Mouse (Mus musculus) kidney, embryonic 14.5 days (tissue): ENCODE measurements around the gene Tbc1d16. TPM values are rescaled to one million over a fixed set of nuclear protein-coding genes. Genes with fewer than 3 reads are reported as not detected.

Source experiments
- ATAC-seq: fragments of 200-750 bp; cut with Nextera tagmentation; 2 replicates; pipeline ENCODE4 v1.8.0; 2017; ENCODE audit warnings: moderate number of reproducible peaks, mild to moderate bottlenecking, moderate TSS enrichment, moderate library complexity; ENCODE audit not compliant: low FRiP score, low TSS enrichment
- H3K27ac ChIP-seq: fragments of 300-500 bp; sonication (generic); 2 replicates; pipeline ENCODE4 v1.5.1; 2014; ENCODE audit warnings: low read depth, mild to moderate bottlenecking, low read length, moderate library complexity, mixed read lengths
- H3K27me3 ChIP-seq: fragments of 300-500 bp; sonication (generic); 2 replicates; pipeline ENCODE4 v1.6.1; 2014; ENCODE audit warnings: mild to moderate bottlenecking, low read length; ENCODE audit not compliant: control insufficient read depth, insufficient read depth
- H3K36me3 ChIP-seq: fragments of 300-500 bp; sonication (generic); 2 replicates; pipeline ENCODE4 v1.6.1; 2014; ENCODE audit warnings: low read length, mixed read lengths; ENCODE audit not compliant: control insufficient read depth, insufficient read depth
- H3K4me1 ChIP-seq: fragments of 300-500 bp; sonication (generic); 2 replicates; pipeline ENCODE4 v1.6.1; 2014; ENCODE audit warnings: low read length, mixed read lengths; ENCODE audit not compliant: control insufficient read depth, insufficient read depth
- H3K4me2 ChIP-seq: fragments of 300-500 bp; sonication (generic); replicated peaks from 2 replicates; pipeline ENCODE4 v1.6.1; 2014; ENCODE audit warnings: low read depth, mild to moderate bottlenecking, low read length
- H3K4me3 ChIP-seq: fragments of 300-500 bp; sonication (generic); 2 replicates; pipeline ENCODE4 v1.5.1; 2014; ENCODE audit warnings: mild to moderate bottlenecking, low read length
- H3K9ac ChIP-seq: fragments of 300-500 bp; sonication (generic); 2 replicates; pipeline ENCODE4 v1.6.1; 2014; ENCODE audit warnings: low read depth, mild to moderate bottlenecking, low read length, moderate library complexity
- H3K9me3 ChIP-seq: fragments of 300-500 bp; sonication (generic); 2 replicates; pipeline ENCODE4 v1.6.1; 2016; ENCODE audit warnings: low read length; ENCODE audit not compliant: control insufficient read depth
- WGBS: fragments of 180-500 bp; shearing (Covaris S2); extraction: QIAGEN DNeasy Blood & Tissue Kit; methylation state at CpG from one replicate; pipeline ENCODE4 v1.1.7; 2014; 5-methylcytosine and 5-hydroxymethylcytosine counted together
- polyA plus RNA-seq: library from polyadenylated mRNA; unstranded; fragments of >200 nt; fragmentation: Nextera tagmentation; extraction: Ambion mirVana; gene quantifications from 2 replicates; pipeline ENCODE4 v1.2.1, GENCODE M21; 2014

Tbc1d16 gene
- polyA plus RNA-seq, 1 experiment from 2014 or later: 13.0 TPM

- Histone ChIP-seq H3K4me1 (peaks cover 28% of the 10 kb centered on the region), H3K9ac (no peak overlapping the region), H3K27me3 (no peaks in the 10 kb centered on the region), H3K9me3 (no peaks in the 10 kb centered on the region), H3K4me2 (no peak overlapping the region), H3K27ac (no peak overlapping the region), H3K4me3 (no peak overlapping the region), H3K36me3 (no peaks in the 10 kb centered on the region)
- 55% methylated on average over 8 of the region's 8 CpGs for WGBS
- ATAC-seq: peak; percentile 10; the same call in 1 of the 2 replicates
These were observed 50.0 kb downstream of the Tbc1d16 start for GRCm38 (mm10) chr11:119178317-119178716.

DNA sequence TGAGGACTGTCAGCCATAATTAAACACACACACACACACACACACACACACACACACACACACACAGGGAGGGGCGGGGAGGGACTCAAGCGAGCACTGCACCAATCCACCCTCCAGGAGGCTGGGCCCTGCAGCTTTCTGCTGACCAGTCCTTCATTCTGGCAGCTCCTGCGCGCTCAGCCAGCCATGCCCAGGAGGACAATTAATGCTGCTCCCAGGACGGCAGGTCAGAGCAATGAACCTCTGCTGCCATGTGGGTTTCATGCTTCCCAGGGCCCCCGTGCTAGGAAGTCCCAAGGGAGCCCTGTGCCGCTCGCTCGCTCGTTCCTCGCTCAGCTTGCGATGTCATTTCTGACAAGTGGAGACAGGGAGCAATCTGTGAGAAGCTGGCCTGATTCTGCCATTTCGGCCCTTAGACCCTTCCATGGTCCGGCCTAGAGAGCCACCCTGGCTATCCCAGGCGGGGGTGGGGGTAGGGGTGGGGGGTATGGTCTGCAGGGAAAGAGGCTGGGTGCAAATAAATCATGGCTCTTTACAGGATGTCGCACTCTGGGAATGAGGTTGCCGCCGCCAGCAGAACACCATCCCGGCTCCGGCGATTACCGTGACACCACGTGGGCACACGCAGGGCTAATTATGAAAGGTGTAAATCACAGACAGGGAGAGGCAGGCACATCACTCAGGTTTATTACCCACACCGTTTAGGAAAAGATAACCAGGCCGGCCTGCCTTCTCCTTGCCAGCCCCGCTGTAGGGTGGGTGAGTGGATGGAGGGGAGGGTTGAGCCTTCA, 51.7 kb downstream of the Tbc1d16 start:
- Histone ChIP-seq H3K4me1 (peaks cover 28% of the 10 kb centered on the region), H3K9ac (no peak overlapping the region; the same call in 1 of the 2 replicates), H3K4me2 (peak overlapping the region; percentile 29), H3K4me3 (no peak overlapping the region), H3K36me3 (no peaks in the 10 kb centered on the region), H3K27ac (peak overlapping the region; percentile 74), H3K9me3 (no peaks in the 10 kb centered on the region), H3K27me3 (no peaks in the 10 kb centered on the region)
- 9% methylated on average over 25 of the region's 27 CpGs for WGBS
- ATAC-seq: peak; percentile 91

- no peak overlapping the region for H3K27ac ChIP-seq
- H3K27me3 ChIP-seq: no peaks in the 10 kb centered on the region
- H3K36me3 ChIP-seq: no peaks in the 10 kb centered on the region
- no peak overlapping the region for H3K9ac ChIP-seq
- H3K4me3 ChIP-seq: no peak overlapping the region
- ATAC-seq: no peak
- H3K9me3 ChIP-seq: no peaks in the 10 kb centered on the region
- 82% methylated on average over 7 of the region's 7 CpGs for WGBS
- H3K4me2 ChIP-seq: no peak overlapping the region
- peaks cover 3% of the 10 kb centered on the region for H3K4me1 ChIP-seq
These were observed 56.7 kb downstream of the Tbc1d16 start for GRCm38 (mm10) chr11:119171588-119171987.

DNA sequence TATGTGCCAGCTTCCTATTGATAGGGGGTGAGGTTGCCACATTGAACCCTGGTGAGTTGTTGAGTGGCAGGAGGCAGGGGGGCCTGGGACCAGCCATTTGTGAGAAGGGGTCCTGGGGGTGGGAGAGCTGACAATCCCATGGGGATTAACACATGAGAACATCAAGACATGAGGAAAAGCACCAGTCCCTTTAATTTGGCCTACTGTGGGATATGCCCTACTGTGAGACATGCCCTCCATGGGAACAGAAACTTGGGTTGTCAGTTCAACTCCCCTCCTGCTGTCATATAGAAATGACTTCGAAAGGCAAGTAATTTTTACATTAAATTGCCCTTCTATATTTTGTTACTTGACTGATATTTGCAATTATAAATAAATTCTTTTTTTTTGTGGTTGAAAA, 59.4 kb downstream of the Tbc1d16 start:
- Histone ChIP-seq H3K36me3 (no peaks in the 10 kb centered on the region), H3K27me3 (no peaks in the 10 kb centered on the region), H3K27ac (no peak overlapping the region), H3K9ac (no peak overlapping the region), H3K4me3 (no peak overlapping the region), H3K9me3 (no peaks in the 10 kb centered on the region), H3K4me2 (no peak overlapping the region), H3K4me1 (peaks cover 7% of the 10 kb centered on the region; the same call in 1 of the 2 replicates)
- 90% methylated on average over 1 of the region's 1 CpGs for WGBS
- ATAC-seq: no peak

- Histone ChIP-seq H3K9ac (no peak overlapping the region), H3K27me3 (no peaks in the 10 kb centered on the region), H3K27ac (no peak overlapping the region), H3K36me3 (no peaks in the 10 kb centered on the region), H3K4me3 (no peak overlapping the region), H3K4me1 (peaks cover 7% of the 10 kb centered on the region; the same call in 1 of the 2 replicates), H3K4me2 (no peak overlapping the region), H3K9me3 (no peaks in the 10 kb centered on the region)
- WGBS: 78% methylated on average over 10 of the region's 10 CpGs
- no peak for ATAC-seq
These were observed 62.3 kb downstream of the Tbc1d16 start for GRCm38 (mm10) chr11:119165995-119166394.

DNA sequence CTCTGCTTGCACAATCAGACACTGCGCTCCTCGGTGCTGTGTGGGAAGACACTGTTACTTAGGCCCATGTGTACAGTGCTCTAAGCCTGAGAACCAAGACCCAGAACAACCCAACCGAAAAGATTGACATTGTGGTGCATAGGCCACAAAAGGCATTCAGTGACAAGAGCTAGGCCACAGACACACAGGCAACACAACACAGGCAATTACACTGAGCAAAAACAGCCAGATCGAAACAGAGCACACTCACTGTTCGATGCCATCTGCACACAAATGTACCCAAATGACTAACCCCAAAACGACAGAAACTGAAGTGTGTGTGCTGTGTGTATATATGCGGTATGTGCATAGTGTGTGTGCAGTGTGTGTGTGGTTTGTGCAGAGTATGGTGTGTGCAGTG, 63.9 kb downstream of the Tbc1d16 start:
- WGBS: 87% methylated on average over 7 of the region's 7 CpGs
- no peaks in the 10 kb centered on the region for H3K9me3 ChIP-seq
- H3K27me3 ChIP-seq: no peaks in the 10 kb centered on the region
- ATAC-seq: no peak
- peaks cover 13% of the 10 kb centered on the region for H3K4me1 ChIP-seq
- no peak overlapping the region for H3K9ac ChIP-seq
- H3K4me2 ChIP-seq: no peak overlapping the region
- H3K4me3 ChIP-seq: no peak overlapping the region
- H3K36me3 ChIP-seq: no peaks in the 10 kb centered on the region
- H3K27ac ChIP-seq: no peak overlapping the region

DNA sequence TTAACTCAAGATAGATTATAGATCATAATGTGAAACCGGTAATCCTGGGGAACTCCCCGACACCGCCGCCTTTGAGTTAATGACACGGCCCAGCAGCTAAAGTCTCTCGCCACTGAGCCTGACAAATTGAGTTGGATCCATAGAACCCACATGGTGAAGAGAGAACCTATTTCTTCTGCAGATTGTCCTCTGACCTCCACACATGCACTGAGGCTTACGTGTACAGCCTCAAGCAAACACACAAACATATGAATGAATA, 64.6 kb downstream of the Tbc1d16 start:
- peak overlapping the region; percentile 15; the same call in 1 of the 2 replicates for H3K27ac ChIP-seq
- no peak overlapping the region for H3K4me2 ChIP-seq

GRCm38 (mm10) chr11:119162959-119163733, 65.2 kb downstream of the Tbc1d16 start:
- 55% methylated on average over 22 of the region's 22 CpGs for WGBS
- H3K27me3 ChIP-seq: 0 out of 2 replicates have a peak, but pooled peaks cover 3% of the 10 kb centered on the region
- H3K4me1 ChIP-seq: peaks cover 24% of the 10 kb centered on the region
- no peak overlapping the region for H3K4me2 ChIP-seq
- peak overlapping the region; percentile 15; the same call in 1 of the 2 replicates for H3K27ac ChIP-seq
- no peak overlapping the region for H3K4me3 ChIP-seq
- ATAC-seq: no peak
- H3K36me3 ChIP-seq: no peaks in the 10 kb centered on the region
- no peak overlapping the region for H3K9ac ChIP-seq
- no peaks in the 10 kb centered on the region for H3K9me3 ChIP-seq

More for the DNA sequence above, 64.6 kb downstream of the Tbc1d16 start:
- H3K36me3 ChIP-seq: no peaks in the 10 kb centered on the region
- H3K9ac ChIP-seq: no peak overlapping the region
- no peaks in the 10 kb centered on the region for H3K9me3 ChIP-seq
- no peaks in the 10 kb centered on the region for H3K27me3 ChIP-seq
- ATAC-seq: no peak
- H3K4me1 ChIP-seq: peaks cover 19% of the 10 kb centered on the region
- H3K4me3 ChIP-seq: no peak overlapping the region
- 84% methylated on average over 7 of the region's 7 CpGs for WGBS

DNA sequence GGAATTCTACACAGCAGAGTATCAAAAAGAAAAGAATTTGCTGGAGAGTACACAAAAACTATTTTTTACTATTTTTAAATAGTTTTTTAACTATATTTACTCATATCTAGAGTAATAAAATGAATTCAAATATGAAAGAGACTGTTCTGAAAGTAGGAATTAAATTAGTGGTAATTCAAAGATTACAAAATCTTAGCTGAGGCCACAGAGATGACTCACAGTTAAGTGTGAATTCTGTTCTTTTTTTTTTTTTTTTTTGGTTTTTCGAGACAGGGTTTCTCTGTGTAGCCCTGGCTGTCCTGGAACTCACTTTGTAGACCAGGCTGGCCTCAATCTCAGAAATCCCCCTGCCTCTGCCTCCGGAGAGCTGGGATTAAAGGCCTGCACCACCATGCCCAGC, 66.6 kb downstream of the Tbc1d16 start:
- H3K9me3 ChIP-seq: no peaks in the 10 kb centered on the region
- no peaks in the 10 kb centered on the region for H3K36me3 ChIP-seq
- no peak overlapping the region for H3K4me3 ChIP-seq
- peaks cover 38% of the 10 kb centered on the region for H3K4me1 ChIP-seq
- H3K27ac ChIP-seq: no peak overlapping the region
- no peak overlapping the region for H3K9ac ChIP-seq
- 0 out of 2 replicates have a peak, but pooled peaks cover 3% of the 10 kb centered on the region for H3K27me3 ChIP-seq
- 80% methylated on average over 2 of the region's 2 CpGs for WGBS
- no peak overlapping the region for H3K4me2 ChIP-seq
- ATAC-seq: no peak
